ENCODE assay signal across 18 mouse cellular contexts in genomic region chr17:84645894-84646293, GRCm38 (mm10). TPM values are rescaled to one million over a fixed set of nuclear protein-coding genes. Genes with fewer than 3 reads are reported as not detected.
"Had no signal": no experiment of that assay in that cellular context is flagged by ENCODE, and none has a peak within 500 bp of the region (broad histone marks: within the 10 kb centered on the region; RNA-seq: fewer than 3 reads in every experiment).

No protein-coding gene starts in this region.

- H3K27me3 ChIP-seq: liver, embryonic 15.5 days; megakaryocyte, embryonic 14.5 days; neural tube, embryonic 12.5 days had no signal

- H3K4me2 ChIP-seq: liver, embryonic 11.5 days; liver, embryonic 15.5 days; neural tube, embryonic 12.5 days had no signal

- H3K27ac ChIP-seq: liver, embryonic 15.5 days; neural tube, embryonic 12.5 days; stomach, postnatal 0 days had no signal

- H3K36me3 ChIP-seq: liver, embryonic 15.5 days; neural tube, embryonic 12.5 days had no signal

- H3K9me3 ChIP-seq: liver, embryonic 15.5 days; megakaryocyte, embryonic 14.5 days; neural tube, embryonic 12.5 days had no signal

- ATAC-seq: lung, postnatal 0 days had no signal

- H3K4me3 ChIP-seq: liver, embryonic 15.5 days; megakaryocyte, embryonic 14.5 days; neural tube, embryonic 12.5 days had no signal

- H3K9ac ChIP-seq: liver, embryonic 15.5 days; neural tube, embryonic 12.5 days had no signal

- DNase-seq: kidney, postnatal 14 days; left cerebral cortex, postnatal 4 days; lung, adult 2 months; lung, postnatal 4 days; midbrain, embryonic 14.5 days; thymus, postnatal 4 days had no signal

- H3K4me1 ChIP-seq: megakaryocyte, embryonic 14.5 days had no signal

RNA-seq across cellular contexts. Expression of gene Abcg8, which starts 30.2 kb away (rescaled TPM):
- total RNA-seq: layer of hippocampus, adult 8-10 months; layer of hippocampus, postnatal 14 days; left cerebral cortex, postnatal 10 days; left cerebral cortex, postnatal 4 days; monocyte, adult 5-6 weeks; neutrophil, adult 5-6 weeks had no signal
- polyA plus RNA-seq: lung, postnatal 0 days; neural tube, embryonic 12.5 days had no signal

RNA-seq across cellular contexts. Expression of gene Abcg5, which starts 36.9 kb away (rescaled TPM):
- total RNA-seq: layer of hippocampus, adult 8-10 months; layer of hippocampus, postnatal 14 days; left cerebral cortex, adult 18-20 months; left cerebral cortex, postnatal 10 days; monocyte, adult 5-6 weeks; neutrophil, adult 5-6 weeks had no signal
